Mouse (Mus musculus): ENCODE measurements around the gene Zdhhc18. TPM values are rescaled to one million over a fixed set of nuclear protein-coding genes. Genes with fewer than 3 reads are reported as not detected.

The Zdhhc18 gene
- total RNA-seq, 1 experiment, result 39.0 TPM

- in situ Hi-C loops (cut with MboI; ENCODE audit: low sequenced_read_pairs in 2 of 2, unreplicated experiment in 2 of 2), result loop anchor here in 1 of 2 experiments (10.0 kb wide), 1 partner anchor 149 kb away; no protein-coding TSS in a partner anchor
- Histone ChIP-seq H3K4me3 (ENCODE audit: insufficient read depth in 1 of 2, low read depth in 1 of 2, low read length in 2 of 2, poor library complexity in 1 of 2, severe bottlenecking in 1 of 2) (no peak overlapping the region; a peak in 1 of 4 replicates), H3K27ac (ENCODE audit: insufficient read depth, low read depth, low read length, poor library complexity, severe bottlenecking) (peak overlapping the region; percentile 41; the same call in 1 of the 2 replicates), H3K9me3 (ENCODE audit: control insufficient read depth, insufficient read depth, low read depth, low read length) (no peaks in the 10 kb centered on the region), H3K9ac (ENCODE audit: insufficient read depth, low read depth, low read length, poor library complexity, severe bottlenecking) (no peak overlapping the region), H3K4me1 (ENCODE audit: control insufficient read depth in 2 of 2, insufficient read depth in 2 of 2, low read length in 2 of 2, poor library complexity in 1 of 2) (peaks cover 9 to 23% of the 10 kb centered on the region in 2 experiments; a peak in 3 of 4 replicates), H3K36me3 (ENCODE audit: control insufficient read depth, insufficient read depth, low read length, poor library complexity, severe bottlenecking) (peaks cover 18% of the 10 kb centered on the region)
- DNase-seq (ENCODE audit: low read depth, low spot score), result no peak
- TF ChIP-seq HCFC1 (IDR thresholded peaks at IDR 0.05; ENCODE audit: borderline replicate concordance, insufficient read depth, low read length) (no peak), ZNF384 (IDR thresholded peaks at IDR 0.05; ENCODE audit: low read depth, low read length) (no peak), ZC3H11A (IDR thresholded peaks at IDR 0.05; ENCODE audit: borderline replicate concordance, low read depth, low read length) (no peak)
Measured at GRCm38 (mm10) chr4:133676189-133676588, 26.2 kb upstream of the Zdhhc18 start.

- Histone ChIP-seq H3K36me3 (ENCODE audit: control insufficient read depth, insufficient read depth, low read length, poor library complexity, severe bottlenecking) (peaks cover 12% of the 10 kb centered on the region), H3K9ac (ENCODE audit: insufficient read depth, low read depth, low read length, poor library complexity, severe bottlenecking) (no peak overlapping the region), H3K4me1 (ENCODE audit: control insufficient read depth in 2 of 2, insufficient read depth in 2 of 2, low read length in 2 of 2, poor library complexity in 1 of 2) (peaks cover 9 to 18% of the 10 kb centered on the region in 2 experiments; a peak in 3 of 4 replicates), H3K9me3 (ENCODE audit: control insufficient read depth, insufficient read depth, low read depth, low read length) (no peaks in the 10 kb centered on the region), H3K4me3 (ENCODE audit: insufficient read depth in 1 of 2, low read depth in 1 of 2, low read length in 2 of 2, poor library complexity in 1 of 2, severe bottlenecking in 1 of 2) (no peak overlapping the region), H3K27ac (ENCODE audit: insufficient read depth, low read depth, low read length, poor library complexity, severe bottlenecking) (peak overlapping the region; percentile 41; the same call in 1 of the 2 replicates)
- in situ Hi-C loops (cut with MboI; ENCODE audit: low sequenced_read_pairs in 2 of 2, unreplicated experiment in 2 of 2), result loop anchor here in 1 of 2 experiments (10.0 kb wide), 1 partner anchor 149 kb away; no protein-coding TSS in a partner anchor
- TF ChIP-seq MAFK (IDR thresholded peaks at IDR 0.05; ENCODE audit: insufficient read depth, low read depth, low read length) (no peak), ZNF384 (IDR thresholded peaks at IDR 0.05; ENCODE audit: low read depth, low read length) (no peak), CHD2 (IDR thresholded peaks at IDR 0.05; ENCODE audit: low read depth, low read length) (no peak), ZC3H11A (IDR thresholded peaks at IDR 0.05; ENCODE audit: borderline replicate concordance, low read depth, low read length) (no peak), HCFC1 (IDR thresholded peaks at IDR 0.05; ENCODE audit: borderline replicate concordance, insufficient read depth, low read length) (no peak)
- peak; percentile 85 for DNase-seq (ENCODE audit: low read depth, low spot score)
Measured at GRCm38 (mm10) chr4:133675594-133676016, 25.7 kb upstream of the Zdhhc18 start.

DNA sequence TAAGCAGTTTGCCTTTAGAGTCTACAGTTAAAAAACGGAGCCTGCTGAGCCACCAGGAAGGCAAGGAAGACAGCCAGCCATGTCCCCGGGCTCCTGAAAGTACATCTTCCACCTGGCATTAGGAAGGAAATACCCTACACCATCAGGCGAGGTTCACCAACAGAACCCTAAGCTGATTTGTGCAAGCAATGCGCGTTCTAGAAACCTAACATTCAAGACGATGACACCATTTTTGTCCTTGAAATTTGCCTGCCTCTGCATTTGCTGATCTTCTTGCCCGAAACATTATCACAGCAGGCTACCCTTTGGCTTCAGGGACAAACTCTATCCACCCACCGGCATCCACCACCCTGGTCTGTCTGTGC is 24.4 kb upstream of the Zdhhc18 start:
- Histone ChIP-seq H3K4me3 (ENCODE audit: insufficient read depth in 1 of 2, low read depth in 1 of 2, low read length in 2 of 2, poor library complexity in 1 of 2, severe bottlenecking in 1 of 2) (no peak overlapping the region), H3K27ac (ENCODE audit: insufficient read depth, low read depth, low read length, poor library complexity, severe bottlenecking) (no peak overlapping the region), H3K36me3 (ENCODE audit: control insufficient read depth, insufficient read depth, low read length, poor library complexity, severe bottlenecking) (peaks cover 6% of the 10 kb centered on the region; the same call in 1 of the 2 replicates), H3K4me1 (ENCODE audit: control insufficient read depth in 2 of 2, insufficient read depth in 2 of 2, low read length in 2 of 2, poor library complexity in 1 of 2) (peaks cover 9 to 15% of the 10 kb centered on the region in 2 experiments; a peak in 3 of 4 replicates), H3K9me3 (ENCODE audit: control insufficient read depth, insufficient read depth, low read depth, low read length) (no peaks in the 10 kb centered on the region), H3K9ac (ENCODE audit: insufficient read depth, low read depth, low read length, poor library complexity, severe bottlenecking) (peak overlapping the region; percentile 23; the same call in 1 of the 2 replicates)
- no peak for DNase-seq (ENCODE audit: low read depth, low spot score)
- TF ChIP-seq ZC3H11A (IDR thresholded peaks at IDR 0.05; ENCODE audit: borderline replicate concordance, low read depth, low read length) (no peak), CHD2 (IDR thresholded peaks at IDR 0.05; ENCODE audit: low read depth, low read length) (no peak), ZNF384 (IDR thresholded peaks at IDR 0.05; ENCODE audit: low read depth, low read length) (no peak), HCFC1 (IDR thresholded peaks at IDR 0.05; ENCODE audit: borderline replicate concordance, insufficient read depth, low read length) (no peak), MAFK (IDR thresholded peaks at IDR 0.05; ENCODE audit: insufficient read depth, low read depth, low read length) (no peak)
- in situ Hi-C loops (cut with MboI; ENCODE audit: low sequenced_read_pairs in 2 of 2, unreplicated experiment in 2 of 2), result loop anchor here in 1 of 2 experiments (10.0 kb wide), 1 partner anchor 150 kb away; no protein-coding TSS in a partner anchor

GRCm38 (mm10) chr4:133673666-133674330 is 23.8 kb upstream of the Zdhhc18 start:
- Histone ChIP-seq H3K9me3 (ENCODE audit: control insufficient read depth, insufficient read depth, low read depth, low read length) (no peaks in the 10 kb centered on the region), H3K36me3 (ENCODE audit: control insufficient read depth, insufficient read depth, low read length, poor library complexity, severe bottlenecking) (peaks cover 5% of the 10 kb centered on the region; the same call in 1 of the 2 replicates), H3K9ac (ENCODE audit: insufficient read depth, low read depth, low read length, poor library complexity, severe bottlenecking) (peak overlapping the region; percentile 23; the same call in 1 of the 2 replicates), H3K4me3 (ENCODE audit: insufficient read depth in 1 of 2, low read depth in 1 of 2, low read length in 2 of 2, poor library complexity in 1 of 2, severe bottlenecking in 1 of 2) (peak overlapping the region; percentile 93; a peak in 2 of 4 replicates), H3K27ac (ENCODE audit: insufficient read depth, low read depth, low read length, poor library complexity, severe bottlenecking) (no peak overlapping the region), H3K4me1 (ENCODE audit: control insufficient read depth in 2 of 2, insufficient read depth in 2 of 2, low read length in 2 of 2, poor library complexity in 1 of 2) (peaks cover 9 to 15% of the 10 kb centered on the region in 2 experiments; a peak in 3 of 4 replicates)
- no peak for DNase-seq (ENCODE audit: low read depth, low spot score)
- TF ChIP-seq ZNF384 (IDR thresholded peaks at IDR 0.05; ENCODE audit: low read depth, low read length) (no peak), CHD2 (IDR thresholded peaks at IDR 0.05; ENCODE audit: low read depth, low read length) (no peak), ZC3H11A (IDR thresholded peaks at IDR 0.05; ENCODE audit: borderline replicate concordance, low read depth, low read length) (no peak), HCFC1 (IDR thresholded peaks at IDR 0.05; ENCODE audit: borderline replicate concordance, insufficient read depth, low read length) (no peak), MAFK (IDR thresholded peaks at IDR 0.05; ENCODE audit: insufficient read depth, low read depth, low read length) (no peak)
- in situ Hi-C loops (cut with MboI; ENCODE audit: low sequenced_read_pairs in 2 of 2, unreplicated experiment in 2 of 2), result loop anchor here in 1 of 2 experiments (10.0 kb wide), 1 partner anchor 151 kb away; no protein-coding TSS in a partner anchor
